Mouse (Mus musculus): ENCODE measurements around the gene Foxg1.

The Foxg1 gene

GRCm38 (mm10) chr12:49401796-49402130 is 19.3 kb downstream of the Foxg1 start:
- DNase-seq (ENCODE audit: low read depth, low spot score), result no peak

DNA sequence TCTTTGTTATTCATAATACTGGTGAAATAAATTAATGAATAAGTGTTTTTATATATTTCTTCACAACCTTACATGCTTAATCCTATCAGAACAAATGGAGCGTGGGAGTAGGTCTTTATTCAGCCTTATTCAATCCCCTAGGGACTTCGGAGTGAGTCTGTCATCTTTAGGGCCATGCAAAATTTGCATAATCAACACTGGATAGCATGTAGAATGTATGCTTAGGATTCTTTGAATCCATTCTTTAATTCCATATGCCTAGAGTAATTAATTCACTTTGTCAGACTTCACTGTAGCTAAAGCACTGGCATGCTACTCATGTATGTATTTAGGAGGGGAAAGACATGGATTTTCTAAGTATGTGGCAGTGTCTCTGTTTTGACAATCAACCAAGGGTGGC is 27.4 kb downstream of the Foxg1 start:
- no peak for DNase-seq (ENCODE audit: low read depth, low spot score)

GRCm38 (mm10) chr12:49417963-49418362 is 35.5 kb downstream of the Foxg1 start:
- DNase-seq (ENCODE audit: low read depth, low spot score), result no peak
